Mouse (Mus musculus) hindbrain, embryonic 11.5 days (tissue): ENCODE results near the gene Tsen34. TPM values are rescaled to one million over a fixed set of nuclear protein-coding genes. Genes with fewer than 3 reads are reported as not detected.
"Not testable (repeated sequence)": the region's sequence is repeated elsewhere in the genome, so short reads cannot be mapped to it uniquely, and the experiment has no call there.

ENCODE experiments used
- ATAC-seq: fragments of 200-750 bp; cut with Nextera tagmentation; 2 replicates; pipeline ENCODE4 v1.8.0; 2017; ENCODE audit warnings: mild to moderate bottlenecking, moderate TSS enrichment, moderate library complexity; ENCODE audit not compliant: low FRiP score
- DNase-seq: peaks from one replicate; pipeline ENCODE4 v3.0.0-alpha.2; 2015; ENCODE audit warnings: low spot score
- H3K27ac ChIP-seq: fragments of 300-500 bp; sonication (generic); 2 replicates; pipeline ENCODE4 v1.5.1; 2014; ENCODE audit warnings: mild to moderate bottlenecking, low read depth, low read length
- H3K27me3 ChIP-seq: fragments of 300-500 bp; sonication (generic); 2 replicates; pipeline ENCODE4 v1.6.1; 2014; ENCODE audit warnings: mild to moderate bottlenecking, low read length, moderate library complexity, mixed read lengths; ENCODE audit not compliant: control insufficient read depth, insufficient read depth
- H3K36me3 ChIP-seq: fragments of 300-500 bp; sonication (generic); 2 replicates; pipeline ENCODE4 v1.6.1; 2014; ENCODE audit warnings: mild to moderate bottlenecking, low read length, moderate library complexity, mixed read lengths; ENCODE audit not compliant: control insufficient read depth, insufficient read depth
- H3K4me1 ChIP-seq: fragments of 300-500 bp; sonication (generic); replicated peaks from 2 replicates; pipeline ENCODE4 v1.6.1; 2014; ENCODE audit warnings: low read length, mixed read lengths; ENCODE audit not compliant: control insufficient read depth, insufficient read depth
- H3K4me2 ChIP-seq: fragments of 300-500 bp; sonication (generic); replicated peaks from 2 replicates; pipeline ENCODE4 v1.6.1; 2014; ENCODE audit warnings: mild to moderate bottlenecking, low read depth, low read length
- H3K4me3 ChIP-seq: fragments of 300-500 bp; sonication (generic); 2 replicates; pipeline ENCODE4 v1.5.1; 2014; ENCODE audit warnings: low read depth, low read length
- H3K9ac ChIP-seq: fragments of 300-500 bp; sonication (generic); 2 replicates; pipeline ENCODE4 v1.6.1; 2014; ENCODE audit warnings: low read depth, low read length
- H3K9me3 ChIP-seq: fragments of 300-500 bp; sonication (generic); 2 replicates; pipeline ENCODE4 v1.6.1; 2016; ENCODE audit warnings: low read length; ENCODE audit not compliant: control insufficient read depth
- WGBS: fragments of 180-500 bp; shearing (Covaris S2); extraction: QIAGEN DNeasy Blood & Tissue Kit; methylation state at CpG from one replicate; pipeline ENCODE4 v1.1.7; 2014; 5-methylcytosine and 5-hydroxymethylcytosine counted together
- polyA plus RNA-seq: library from polyadenylated mRNA; unstranded; fragments of >200 nt; fragmentation: Nextera tagmentation; extraction: Ambion mirVana; gene quantifications from 2 replicates; pipeline ENCODE4 v1.2.1, GENCODE M21; 2014

Gene Tsen34
- polyA plus RNA-seq, 1 experiment from 2014 or later = 204 TPM

GRCm38 (mm10) chr7:3694076-3694948 lies 1.6 kb downstream of the Tsen34 start:
- Histone ChIP-seq H3K27me3 (no peaks in the 10 kb centered on the region), H3K4me2 (peak overlapping the region; percentile 83), H3K9ac (peak overlapping the region; percentile 69), H3K4me3 (peak overlapping the region; percentile 68), H3K9me3 (no peaks in the 10 kb centered on the region), H3K27ac (peak overlapping the region; percentile 84), H3K36me3 (0 out of 2 replicates have a peak, but pooled peaks cover 6% of the 10 kb centered on the region), H3K4me1 (peaks cover 4% of the 10 kb centered on the region; the same call in 1 of the 2 replicates)
- peak; percentile 80 for DNase-seq
- ATAC-seq = peak; percentile 48
- 0% methylated on average over 37 of the region's 55 CpGs for WGBS

DNA sequence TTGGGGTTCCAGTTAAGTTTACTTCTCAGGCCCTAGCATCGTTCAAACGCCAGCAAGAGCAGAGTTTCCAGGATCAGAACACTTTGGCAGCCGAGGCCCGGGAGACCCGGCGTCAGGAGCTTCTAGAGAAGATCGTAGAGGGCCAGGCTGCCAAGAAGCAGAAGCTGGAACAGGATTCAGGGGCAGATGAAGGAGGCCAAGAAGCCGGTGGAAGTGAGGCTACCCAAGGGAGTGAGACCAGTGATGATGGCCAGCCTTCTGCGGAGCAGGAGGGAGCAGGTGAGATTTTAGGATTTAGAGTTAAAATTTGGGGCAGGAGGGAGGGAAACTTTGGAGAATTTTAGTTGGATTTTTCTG lies 2.3 kb downstream of the Tsen34 start:
- not testable (repeated sequence) for H3K36me3 ChIP-seq, DNase-seq, H3K4me1 ChIP-seq, H3K27me3 ChIP-seq, ATAC-seq, H3K9me3 ChIP-seq
- Histone ChIP-seq H3K9ac (peak overlapping the region; percentile 69), H3K4me3 (peak overlapping the region; percentile 68), H3K4me2 (peak overlapping the region; percentile 83), H3K27ac (peak overlapping the region; percentile 84; the same call in 1 of the 2 replicates)
- 9% methylated on average over 9 of the region's 9 CpGs for WGBS

- H3K27me3 ChIP-seq = no peaks in the 10 kb centered on the region
- no peak overlapping the region for H3K9ac ChIP-seq
- no peak overlapping the region for H3K4me2 ChIP-seq
- H3K27ac ChIP-seq = no peak overlapping the region
- no peak for DNase-seq
- H3K36me3 ChIP-seq = 0 out of 2 replicates have a peak, but pooled peaks cover 8% of the 10 kb centered on the region
- no peak for ATAC-seq
- H3K4me3 ChIP-seq = no peak overlapping the region
- no peaks in the 10 kb centered on the region for H3K4me1 ChIP-seq
- H3K9me3 ChIP-seq = no peaks in the 10 kb centered on the region
- WGBS = 96% methylated on average over 6 of the region's 6 CpGs
These were observed 5.8 kb downstream of the Tsen34 start for GRCm38 (mm10) chr7:3698471-3698870.

GRCm38 (mm10) chr7:3703148-3703878 lies 10.7 kb downstream of the Tsen34 start:
- WGBS = 18% methylated on average over 6 of the region's 6 CpGs
- no peaks in the 10 kb centered on the region for H3K9me3 ChIP-seq
- peak; percentile 67 for ATAC-seq
- no peak for DNase-seq
- H3K9ac ChIP-seq = peak overlapping the region; percentile 86
- peaks cover 10% of the 10 kb centered on the region; the same call in 1 of the 2 replicates for H3K36me3 ChIP-seq
- no peaks in the 10 kb centered on the region for H3K27me3 ChIP-seq
- H3K4me2 ChIP-seq = peak overlapping the region; percentile 82
- peak overlapping the region; percentile 88; the same call in 1 of the 2 replicates for H3K27ac ChIP-seq
- peak overlapping the region; percentile 84 for H3K4me3 ChIP-seq
- H3K4me1 ChIP-seq = peaks cover 2% of the 10 kb centered on the region; the same call in 1 of the 2 replicates

GRCm38 (mm10) chr7:3703879-3704441 lies 11.3 kb downstream of the Tsen34 start, which contains the start of gene Rps9:
Gene Rps9, plus strand, starts transcription at chr7:3703993.
- peaks cover 2% of the 10 kb centered on the region; the same call in 1 of the 2 replicates for H3K4me1 ChIP-seq
- peak; percentile 95 for ATAC-seq
- peak; percentile 97 for DNase-seq
- H3K4me3 ChIP-seq = peak within 1 kb of the TSS; percentile 84
- 2% methylated on average over 42 of the region's 42 CpGs for WGBS
- H3K4me2 ChIP-seq = peak within 1 kb of the TSS; percentile 82
- H3K36me3 ChIP-seq = peaks cover 8% of the 10 kb centered on the region; the same call in 1 of the 2 replicates
- peak within 1 kb of the TSS; percentile 88 for H3K27ac ChIP-seq
- no peaks in the 10 kb centered on the region for H3K27me3 ChIP-seq
- peak within 1 kb of the TSS; percentile 86 for H3K9ac ChIP-seq
- no peaks in the 10 kb centered on the region for H3K9me3 ChIP-seq

DNA sequence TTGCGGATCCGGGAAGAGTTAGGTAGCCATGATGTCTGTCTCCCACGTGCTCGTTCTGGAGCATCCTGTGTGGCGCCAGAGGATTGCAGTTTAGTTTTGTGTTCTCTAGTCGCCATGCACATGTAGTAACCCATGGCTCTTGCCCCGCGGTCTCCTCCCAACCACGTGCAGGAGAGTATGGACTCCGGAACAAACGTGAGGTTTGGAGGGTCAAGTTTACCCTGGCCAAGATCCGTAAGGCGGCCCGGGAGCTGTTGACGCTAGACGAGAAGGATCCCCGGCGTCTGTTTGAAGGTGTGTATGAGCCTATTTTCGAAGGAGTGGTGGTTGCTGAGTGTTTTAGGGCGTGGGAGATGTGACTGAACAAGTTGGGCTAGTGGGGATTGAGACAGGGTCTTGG lies 11.8 kb downstream of the Tsen34 start:
- ATAC-seq (peak; percentile 31), DNase-seq (no peak)
- Histone ChIP-seq H3K9ac (peak overlapping the region; percentile 86), H3K36me3 (peaks cover 8% of the 10 kb centered on the region; the same call in 1 of the 2 replicates), H3K27ac (peak overlapping the region; percentile 88), H3K4me2 (peak overlapping the region; percentile 82), H3K27me3 (no peaks in the 10 kb centered on the region), H3K4me1 (peaks cover 2% of the 10 kb centered on the region; the same call in 1 of the 2 replicates), H3K4me3 (peak overlapping the region; percentile 84), H3K9me3 (no peaks in the 10 kb centered on the region)
- under 1% methylated on average over 20 of the region's 20 CpGs for WGBS

GRCm38 (mm10) chr7:3705461-3705860 lies 12.8 kb downstream of the Tsen34 start:
- not testable (repeated sequence) for H3K36me3 ChIP-seq, H3K9me3 ChIP-seq, DNase-seq, H3K27me3 ChIP-seq, H3K4me1 ChIP-seq, ATAC-seq
- Histone ChIP-seq H3K4me2 (peak overlapping the region; percentile 82), H3K4me3 (peak overlapping the region; percentile 84), H3K27ac (0 out of 2 replicates have a peak overlapping the region, but pooled peaks have one; percentile 6), H3K9ac (peak overlapping the region; percentile 86)
- 9% methylated on average over 6 of the region's 7 CpGs for WGBS

DNA sequence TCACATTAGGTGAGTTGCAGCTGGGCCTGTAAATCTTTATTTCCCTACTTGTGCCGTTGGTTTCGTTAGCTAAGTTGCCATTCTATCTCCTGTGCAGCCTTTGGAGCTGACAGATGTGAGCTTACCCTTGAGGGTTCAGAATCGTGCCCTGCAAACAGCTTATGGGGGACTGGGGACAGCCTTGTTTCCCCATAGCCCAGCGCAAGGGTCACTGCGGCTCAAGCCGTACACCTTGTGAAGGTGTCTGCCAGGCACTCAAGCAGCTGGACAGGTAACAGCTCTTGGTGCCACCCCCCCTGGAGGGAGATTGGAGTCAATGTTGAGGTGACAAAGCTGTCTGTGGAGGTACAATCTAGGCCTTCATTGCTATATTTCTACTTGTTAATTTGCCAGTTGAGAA lies 13.2 kb downstream of the Tsen34 start:
- WGBS = 47% methylated on average over 6 of the region's 6 CpGs
- no peaks in the 10 kb centered on the region for H3K9me3 ChIP-seq
- no peak for ATAC-seq
- peak overlapping the region; percentile 84 for H3K4me3 ChIP-seq
- peak overlapping the region; percentile 86 for H3K9ac ChIP-seq
- H3K4me2 ChIP-seq = peak overlapping the region; percentile 82
- no peak for DNase-seq
- no peaks in the 10 kb centered on the region for H3K27me3 ChIP-seq
- H3K36me3 ChIP-seq = peaks cover 6% of the 10 kb centered on the region; the same call in 1 of the 2 replicates
- H3K27ac ChIP-seq = no peak overlapping the region
- H3K4me1 ChIP-seq = peaks cover 2% of the 10 kb centered on the region; the same call in 1 of the 2 replicates
